12 mouse cellular contexts compared by ENCODE assay signal in the genomic region with DNA sequence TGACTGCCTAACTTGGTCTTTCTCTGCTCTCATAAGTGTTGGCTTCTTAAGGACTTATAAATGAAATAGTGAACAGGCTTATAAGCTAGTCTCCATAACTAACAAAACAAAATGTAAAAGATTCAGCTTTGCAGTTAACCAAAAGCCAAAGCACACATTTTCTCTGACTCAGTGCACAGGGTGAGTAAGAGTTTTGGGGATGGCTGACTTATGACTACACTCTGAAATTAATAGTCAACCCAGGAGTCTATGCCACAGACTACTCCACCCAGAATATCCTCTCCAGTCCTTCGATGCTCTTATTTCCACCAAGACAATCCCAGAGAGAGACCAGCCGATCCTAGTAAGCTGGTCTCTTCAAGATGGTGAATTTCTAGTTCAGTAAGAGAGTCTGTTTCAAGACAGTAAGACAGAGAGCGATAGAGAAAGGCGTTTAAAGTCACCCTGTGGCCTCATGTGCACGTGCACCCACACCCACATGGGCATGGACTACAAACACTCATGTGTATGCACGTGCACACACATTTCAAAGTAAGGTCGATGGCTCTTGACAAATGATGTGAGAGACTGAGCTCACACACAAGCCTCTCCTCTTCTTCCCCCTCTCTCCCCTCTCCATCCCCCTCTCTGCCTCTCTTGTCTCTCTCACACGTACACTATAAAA.
"Had no signal": no experiment of that assay in that cellular context is flagged by ENCODE, and none has a peak within 500 bp of the region (broad histone marks: within the 10 kb centered on the region; RNA-seq: fewer than 3 reads in every experiment).

No protein-coding gene starts in this region.

- H3K4me2 ChIP-seq: kidney, embryonic 15.5 days; liver, embryonic 13.5 days; midbrain, embryonic 11.5 days had no signal

- H3K4me1 ChIP-seq: kidney, embryonic 15.5 days; liver, embryonic 13.5 days had no signal

- H3K27me3 ChIP-seq: kidney, embryonic 15.5 days; liver, embryonic 13.5 days had no signal

- H3K27ac ChIP-seq: kidney, embryonic 15.5 days; liver, embryonic 13.5 days had no signal

- DNase-seq: kidney, adult 11 months; kidney, adult 8-10 months; kidney, postnatal 14 days; kidney, postnatal 4 days; liver, embryonic 13.5 days; lung, adult 2 months; lung, postnatal 14 days; lung, postnatal 4 days; midbrain, embryonic 14.5 days; thymus, postnatal 25 days had no signal

- H3K9me3 ChIP-seq: kidney, embryonic 15.5 days; liver, embryonic 13.5 days had no signal

- H3K9ac ChIP-seq: kidney, embryonic 15.5 days; liver, embryonic 13.5 days had no signal

- H3K36me3 ChIP-seq: kidney, embryonic 15.5 days; liver, embryonic 13.5 days had no signal

- H3K4me3 ChIP-seq: kidney, embryonic 15.5 days; liver, embryonic 13.5 days had no signal
